Mouse (Mus musculus): ENCODE measurements around the gene Nos1. TPM values are rescaled to one million over a fixed set of nuclear protein-coding genes. Genes with fewer than 3 reads are reported as not detected.

Gene Nos1
- total RNA-seq, 1 experiment from 2014 or later: not detected

GRCm38 (mm10) chr5:117888126-117888525 lies 107.3 kb downstream of the Nos1 start:
- no peak for ATAC-seq (replicated peaks; ENCODE audit: insufficient number of reproducible peaks, low FRiP score, low TSS enrichment, poor library complexity, severe bottlenecking)

GRCm38 (mm10) chr5:117888946-117889345 lies 108.1 kb downstream of the Nos1 start:
- ATAC-seq (replicated peaks; ENCODE audit: insufficient number of reproducible peaks, low FRiP score, low TSS enrichment, poor library complexity, severe bottlenecking): no peak

GRCm38 (mm10) chr5:117889571-117889970 lies 108.7 kb downstream of the Nos1 start:
- no peak for ATAC-seq (replicated peaks; ENCODE audit: insufficient number of reproducible peaks, low FRiP score, low TSS enrichment, poor library complexity, severe bottlenecking)

GRCm38 (mm10) chr5:117890871-117891270 lies 110.0 kb downstream of the Nos1 start:
- ATAC-seq (replicated peaks; ENCODE audit: insufficient number of reproducible peaks, low FRiP score, low TSS enrichment, poor library complexity, severe bottlenecking): no peak

GRCm38 (mm10) chr5:117891545-117891944 lies 110.7 kb downstream of the Nos1 start:
- ATAC-seq (replicated peaks; ENCODE audit: insufficient number of reproducible peaks, low FRiP score, low TSS enrichment, poor library complexity, severe bottlenecking): no peak

GRCm38 (mm10) chr5:117894050-117894449 lies 113.2 kb downstream of the Nos1 start:
- ATAC-seq (replicated peaks; ENCODE audit: insufficient number of reproducible peaks, low FRiP score, low TSS enrichment, poor library complexity, severe bottlenecking): no peak

GRCm38 (mm10) chr5:117898055-117898806 lies 117.4 kb downstream of the Nos1 start:
- ATAC-seq (replicated peaks; ENCODE audit: insufficient number of reproducible peaks, low FRiP score, low TSS enrichment, poor library complexity, severe bottlenecking): no peak

- ATAC-seq (replicated peaks; ENCODE audit: insufficient number of reproducible peaks, low FRiP score, low TSS enrichment, poor library complexity, severe bottlenecking): no peak
These were observed 118.5 kb downstream of the Nos1 start for GRCm38 (mm10) chr5:117899361-117899760.

GRCm38 (mm10) chr5:117900921-117901705 lies 120.3 kb downstream of the Nos1 start:
- ATAC-seq (replicated peaks; ENCODE audit: insufficient number of reproducible peaks, low FRiP score, low TSS enrichment, poor library complexity, severe bottlenecking): no peak

- no peak for ATAC-seq (replicated peaks; ENCODE audit: insufficient number of reproducible peaks, low FRiP score, low TSS enrichment, poor library complexity, severe bottlenecking)
These were observed 122.7 kb downstream of the Nos1 start for GRCm38 (mm10) chr5:117903534-117903933.

- no peak for ATAC-seq (replicated peaks; ENCODE audit: insufficient number of reproducible peaks, low FRiP score, low TSS enrichment, poor library complexity, severe bottlenecking)
These were observed 124.9 kb downstream of the Nos1 start for GRCm38 (mm10) chr5:117905728-117906127.

- no peak for ATAC-seq (replicated peaks; ENCODE audit: insufficient number of reproducible peaks, low FRiP score, low TSS enrichment, poor library complexity, severe bottlenecking)
These were observed 128.7 kb downstream of the Nos1 start for GRCm38 (mm10) chr5:117909524-117909923.

- no peak for ATAC-seq (replicated peaks; ENCODE audit: insufficient number of reproducible peaks, low FRiP score, low TSS enrichment, poor library complexity, severe bottlenecking)
These were observed 135.5 kb downstream of the Nos1 start for GRCm38 (mm10) chr5:117916349-117916748.

GRCm38 (mm10) chr5:117916906-117917305 lies 136.1 kb downstream of the Nos1 start:
- ATAC-seq (replicated peaks; ENCODE audit: insufficient number of reproducible peaks, low FRiP score, low TSS enrichment, poor library complexity, severe bottlenecking): no peak

- no peak for ATAC-seq (replicated peaks; ENCODE audit: insufficient number of reproducible peaks, low FRiP score, low TSS enrichment, poor library complexity, severe bottlenecking)
These were observed 141.1 kb downstream of the Nos1 start for GRCm38 (mm10) chr5:117921786-117922528.

- no peak for ATAC-seq (replicated peaks; ENCODE audit: insufficient number of reproducible peaks, low FRiP score, low TSS enrichment, poor library complexity, severe bottlenecking)
These were observed 142.9 kb downstream of the Nos1 start for GRCm38 (mm10) chr5:117923688-117924087.

- ATAC-seq (replicated peaks; ENCODE audit: insufficient number of reproducible peaks, low FRiP score, low TSS enrichment, poor library complexity, severe bottlenecking): no peak
These were observed 147.7 kb downstream of the Nos1 start for GRCm38 (mm10) chr5:117928553-117928952.

- no peak for ATAC-seq (replicated peaks; ENCODE audit: insufficient number of reproducible peaks, low FRiP score, low TSS enrichment, poor library complexity, severe bottlenecking)
These were observed 151.4 kb downstream of the Nos1 start for GRCm38 (mm10) chr5:117932222-117932621.

- no peak for ATAC-seq (replicated peaks; ENCODE audit: insufficient number of reproducible peaks, low FRiP score, low TSS enrichment, poor library complexity, severe bottlenecking)
These were observed 152.0 kb downstream of the Nos1 start for GRCm38 (mm10) chr5:117932862-117933261.
